Mouse (Mus musculus) brain, embryonic 14.5 days (tissue): ENCODE data around the gene Tfr2. TPM values are rescaled to one million over a fixed set of nuclear protein-coding genes. Genes with fewer than 3 reads are reported as not detected.
"Not testable (repeated sequence)": the region's sequence is repeated elsewhere in the genome, so short reads cannot be mapped to it uniquely, and the experiment has no call there.

Experiments used
- DNase-seq: peaks from one replicate; pipeline ENCODE4 v3.0.0-alpha.2; 2011; ENCODE audit warnings: low read depth
- CTCF ChIP-seq: fragments of 200-500 bp; IDR thresholded peaks from 2 replicates; pipeline ENCODE4 v1.5.1; 2012; ENCODE audit warnings: inconsistent platforms, mild to moderate bottlenecking, moderate library complexity, borderline replicate concordance; ENCODE audit not compliant: insufficient read depth, insufficient read length; ENCODE audit errors: extremely low read depth
- POLR2A ChIP-seq: fragments of 200-500 bp; IDR thresholded peaks from 2 replicates; pipeline ENCODE4 v1.6.1; 2012; ENCODE audit warnings: mild to moderate bottlenecking, inconsistent platforms, borderline replicate concordance; ENCODE audit not compliant: poor library complexity, insufficient read depth, insufficient read length, severe bottlenecking; ENCODE audit errors: extremely low read depth
- polyA plus RNA-seq: library from polyadenylated mRNA; depleted of rRNA; stranded (reverse); fragments of >200 nt; gene quantifications from 2 replicates; pipeline ENCODE4 v1.2.3, GENCODE M21; 2012; rRNA removed

The Tfr2 gene
- polyA plus RNA-seq, 1 experiment, result 13.5 TPM

- no peak for TF ChIP-seq POLR2A
- TF ChIP-seq CTCF, result no peak
- DNase-seq, result no peak
These were observed 43.9 kb downstream of the Tfr2 start, which contains the start of gene Pcolce for GRCm38 (mm10) chr5:137613550-137613949. Pcolce (minus strand) TSS chr5:137613784.

- DNase-seq, result not testable (repeated sequence)
These were observed 45.3 kb downstream of the Tfr2 start for GRCm38 (mm10) chr5:137614921-137615320.

GRCm38 (mm10) chr5:137615347-137615746 lies 45.7 kb downstream of the Tfr2 start:
- TF ChIP-seq POLR2A, result no peak
- TF ChIP-seq CTCF, result no peak
- no peak for DNase-seq

GRCm38 (mm10) chr5:137623937-137624530 lies 54.4 kb downstream of the Tfr2 start:
- TF ChIP-seq POLR2A (no peak), CTCF (no peak)
- DNase-seq, result no peak

GRCm38 (mm10) chr5:137627991-137628390 lies 58.4 kb downstream of the Tfr2 start:
- DNase-seq, result no peak
- no peak for TF ChIP-seq POLR2A
- TF ChIP-seq CTCF, result no peak

- TF ChIP-seq CTCF (no peak), POLR2A (peak; percentile 92)
- peak; percentile 100 for DNase-seq
These were observed 59.1 kb downstream of the Tfr2 start, which contains the start of the genes Fbxo24, Lrch4 and Gm20605 for GRCm38 (mm10) chr5:137628498-137629305. Fbxo24 (minus strand) TSS chr5:137629002. Lrch4 (plus strand) TSS chr5:137629121. Gm20605 (plus strand) TSS chr5:137629175.

- DNase-seq, result peak; percentile 74
These were observed 59.7 kb downstream of the Tfr2 start for GRCm38 (mm10) chr5:137629306-137629721.

GRCm38 (mm10) chr5:137629906-137630545 lies 60.4 kb downstream of the Tfr2 start:
- DNase-seq, result no peak
- TF ChIP-seq POLR2A, result no peak
- no peak for TF ChIP-seq CTCF

More at GRCm38 (mm10) chr5:137629306-137629721, 59.7 kb downstream of the Tfr2 start:
- no peak for TF ChIP-seq CTCF
- TF ChIP-seq POLR2A, result no peak

- peak; percentile 22 for DNase-seq
- TF ChIP-seq CTCF (no peak), POLR2A (no peak)
These were observed 61.0 kb downstream of the Tfr2 start for GRCm38 (mm10) chr5:137630602-137631001.

GRCm38 (mm10) chr5:137631171-137631570 lies 61.5 kb downstream of the Tfr2 start:
- no peak for DNase-seq
- TF ChIP-seq CTCF (no peak), POLR2A (no peak)

GRCm38 (mm10) chr5:137631591-137631990 lies 62.0 kb downstream of the Tfr2 start:
- no peak for DNase-seq
- TF ChIP-seq CTCF (no peak), POLR2A (no peak)

GRCm38 (mm10) chr5:137633397-137634084 lies 63.9 kb downstream of the Tfr2 start:
- no peak for TF ChIP-seq CTCF
- TF ChIP-seq POLR2A, result no peak
- no peak for DNase-seq

Other genes starting within 250 kb of the Tfr2 start
- gene Slc12a9, start 236.2 kb upstream of the Tfr2 start, polyA plus RNA-seq, result 34.0 and 34.8 TPM in 2 replicates
- 15.5 and 18.8 TPM in 2 replicates for gene Ephb4, start 219.7 kb upstream of the Tfr2 start, polyA plus RNA-seq
- gene Zan, start 92.8 kb upstream of the Tfr2 start, polyA plus RNA-seq, result 0.20 and 0.30 TPM in 2 replicates
- gene Pop7, start 67.3 kb upstream of the Tfr2 start, polyA plus RNA-seq, result 64.3 and 83.1 TPM in 2 replicates
- gene Gigyf1, start 51.3 kb upstream of the Tfr2 start, polyA plus RNA-seq, result 56.9 and 57.9 TPM in 2 replicates
- not detected in 2 replicates for gene Epo, start 36.6 kb upstream of the Tfr2 start, polyA plus RNA-seq
- gene Gnb2, start 36.3 kb upstream of the Tfr2 start, polyA plus RNA-seq, result 1,055 and 1,401 TPM in 2 replicates
- gene Actl6b, start 16.3 kb upstream of the Tfr2 start, polyA plus RNA-seq, result 298 and 316 TPM in 2 replicates
- gene Mospd3, start 31.2 kb downstream of the Tfr2 start, polyA plus RNA-seq, result 88.2 and 103 TPM in 2 replicates
- gene Pcolce, start 43.9 kb downstream of the Tfr2 start, polyA plus RNA-seq, result 14.5 and 30.4 TPM in 2 replicates
- 0.23 and 0.25 TPM in 2 replicates for gene Fbxo24, start 59.2 kb downstream of the Tfr2 start, polyA plus RNA-seq
- 16.9 and 18.8 TPM in 2 replicates for gene Lrch4, start 59.3 kb downstream of the Tfr2 start, polyA plus RNA-seq
- gene Gm20605, start 59.3 kb downstream of the Tfr2 start, polyA plus RNA-seq, result 14.8 and 14.9 TPM in 2 replicates
- gene Sap25, start 71.5 kb downstream of the Tfr2 start, polyA plus RNA-seq, result 31.0 and 37.8 TPM in 2 replicates
- gene Irs3, start 75.9 kb downstream of the Tfr2 start, polyA plus RNA-seq, result 0.06 TPM in 1 of 2 replicates, not detected in the other
- gene Agfg2, start 114.9 kb downstream of the Tfr2 start, polyA plus RNA-seq, result 17.8 and 23.8 TPM in 2 replicates
- gene Nyap1, start 171.8 kb downstream of the Tfr2 start, polyA plus RNA-seq, result 208 and 219 TPM in 2 replicates
- gene Tsc22d4, start 175.9 kb downstream of the Tfr2 start, polyA plus RNA-seq, result 51.8 and 53.7 TPM in 2 replicates
- 47.7 and 81.6 TPM in 2 replicates for gene Ppp1r35, start 209.0 kb downstream of the Tfr2 start, polyA plus RNA-seq
- 35.7 and 38.5 TPM in 2 replicates for gene Mepce, start 217.8 kb downstream of the Tfr2 start, polyA plus RNA-seq
- 8.1 and 8.2 TPM in 2 replicates for gene Zcwpw1, start 218.0 kb downstream of the Tfr2 start, polyA plus RNA-seq